Mouse (Mus musculus): Measurements from ENCODE around the gene Zgrf1.

The Zgrf1 gene

DNA sequence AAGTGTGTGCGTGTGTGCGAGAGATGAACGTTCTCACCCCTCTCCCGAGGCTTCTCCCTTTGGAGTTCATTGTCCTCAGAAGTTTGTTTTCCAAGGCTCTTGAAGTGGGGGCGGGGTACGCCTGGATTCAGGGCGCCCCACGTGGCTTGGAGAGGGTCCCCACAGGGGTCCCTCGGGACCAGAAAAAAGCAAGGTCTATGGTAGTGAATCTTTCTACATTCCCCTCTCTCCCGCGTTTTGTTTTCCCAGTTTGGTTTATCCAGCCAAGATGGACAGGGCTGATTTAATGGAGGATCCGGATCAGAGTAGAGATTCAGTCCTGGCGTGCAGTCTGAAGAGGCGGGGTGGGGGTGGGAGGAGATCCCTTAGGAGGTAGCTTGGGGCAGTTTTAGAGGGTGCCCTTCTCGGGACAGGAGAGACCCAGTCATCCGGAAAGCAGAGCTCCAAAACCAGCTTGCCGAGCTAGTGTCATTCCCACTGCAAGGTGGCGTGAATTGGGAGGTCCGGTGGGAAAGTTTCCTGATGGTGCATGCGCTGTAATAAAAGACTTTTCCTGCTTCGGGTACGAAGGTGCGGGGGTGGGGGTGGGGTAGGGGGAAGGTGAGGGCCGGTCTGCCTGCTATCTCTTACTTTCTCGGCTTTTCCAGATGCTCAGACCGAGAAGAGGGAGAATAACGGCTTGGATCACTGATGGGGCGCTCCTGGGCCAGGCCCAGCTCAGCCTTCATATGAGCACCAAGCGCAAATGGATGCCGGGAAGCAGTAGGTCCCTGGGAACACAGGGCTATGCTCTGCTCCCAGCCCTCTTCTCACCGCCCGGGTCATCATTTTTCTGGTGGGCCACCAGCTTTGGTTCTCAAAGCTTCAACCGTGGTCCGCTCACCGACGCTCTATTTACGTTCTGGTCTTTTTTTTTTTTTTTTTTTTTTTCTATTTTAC, 87.7 kb downstream of the Zgrf1 start:
- no peak for DNase-seq (ENCODE audit: low read depth)

DNA sequence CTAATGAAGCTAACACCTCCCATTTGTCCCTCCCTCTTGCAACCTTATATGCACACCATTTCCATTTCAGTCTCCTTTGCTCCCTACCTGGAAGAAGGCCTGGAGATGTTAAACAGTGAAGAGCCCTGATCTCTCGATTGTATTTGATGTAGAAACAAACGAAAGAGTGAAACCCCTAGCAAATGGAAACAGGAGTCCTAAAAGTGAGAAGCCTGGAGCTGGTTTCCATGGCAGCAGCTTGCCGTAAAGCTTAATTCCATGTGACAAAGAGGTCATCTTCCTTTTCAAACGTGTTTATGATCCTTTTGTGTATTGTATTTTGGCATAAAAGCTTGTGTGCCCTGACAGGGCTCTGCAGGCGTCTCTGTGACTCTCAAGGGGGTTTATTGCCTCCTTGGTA, 88.9 kb downstream of the Zgrf1 start:
- no peak for DNase-seq (ENCODE audit: low read depth)

DNA sequence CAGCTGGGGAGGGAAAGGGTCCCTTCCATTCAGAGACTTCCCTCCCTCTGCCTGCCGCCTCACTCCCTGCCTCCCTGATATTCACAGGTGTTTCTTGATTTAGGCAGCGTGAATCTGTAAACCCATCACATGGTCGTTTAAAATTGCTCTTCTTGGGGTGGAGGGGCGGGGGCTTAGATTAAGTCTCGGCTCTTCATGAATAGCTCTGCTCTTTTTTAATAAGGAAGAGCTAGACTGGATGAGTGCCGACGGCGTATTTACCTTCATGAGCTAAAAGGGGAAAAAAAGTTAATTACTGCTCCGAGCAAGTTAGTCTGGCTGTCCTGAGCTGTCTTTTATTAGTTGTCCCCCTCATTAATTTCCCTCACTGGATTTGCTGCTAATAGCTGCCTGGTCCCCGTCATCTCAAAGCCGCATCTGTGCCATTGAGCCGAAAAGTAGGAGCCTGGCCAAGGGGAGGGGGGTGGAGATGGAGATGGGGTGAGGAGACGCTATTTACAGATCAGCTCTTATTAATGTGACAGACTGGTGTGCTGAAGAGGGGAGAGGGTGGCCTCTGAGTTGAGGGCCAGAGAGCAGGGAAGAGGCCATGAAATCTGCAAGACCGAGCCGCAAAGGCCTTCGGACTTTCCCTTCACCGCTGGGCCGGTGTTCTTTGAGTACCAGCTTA, 93.0 kb downstream of the Zgrf1 start:
- DNase-seq (ENCODE audit: low read depth): no peak

DNA sequence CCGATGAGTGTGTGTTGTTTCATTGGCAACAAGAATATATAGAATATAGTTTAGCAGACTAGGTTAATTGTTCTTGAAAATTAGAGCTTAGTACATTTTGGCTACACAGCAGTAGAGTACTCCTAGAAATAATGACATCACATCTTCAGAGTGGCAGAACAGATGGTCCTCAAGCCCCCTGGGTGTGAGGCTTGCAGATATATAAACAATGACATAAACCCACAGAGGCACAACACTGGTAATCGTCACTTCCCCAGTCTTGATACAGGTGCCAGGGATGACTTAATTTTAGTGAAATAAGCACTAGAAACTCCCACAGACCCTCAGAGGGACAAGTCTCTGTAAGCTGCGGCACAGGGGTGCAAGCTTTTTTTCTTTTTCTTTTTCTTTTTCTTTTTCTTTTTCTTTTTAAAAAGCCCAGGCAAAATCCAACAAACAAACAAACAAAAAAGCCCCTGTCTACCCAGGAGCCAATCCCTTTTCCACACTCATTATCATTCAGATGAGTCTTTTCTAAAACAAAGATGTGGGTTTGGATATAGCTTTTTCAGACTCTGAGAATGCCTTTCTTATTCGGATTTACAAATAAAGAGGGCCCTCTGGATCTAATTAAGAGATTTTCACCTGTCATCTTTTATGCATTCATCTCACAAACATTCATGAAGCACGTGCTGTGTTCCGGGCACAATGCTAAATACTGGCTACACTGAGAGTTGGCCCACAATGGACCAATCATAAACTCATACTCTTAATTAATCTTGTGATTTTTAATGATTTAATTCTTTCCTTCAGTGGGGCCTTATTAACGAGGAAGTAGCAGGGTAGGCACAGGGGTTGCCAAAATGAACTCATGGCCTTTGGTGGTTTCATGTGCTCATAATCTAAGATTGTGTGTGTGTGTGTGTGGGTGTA, 98.7 kb downstream of the Zgrf1 start:
- DNase-seq (ENCODE audit: low read depth): peak; percentile 14

DNA sequence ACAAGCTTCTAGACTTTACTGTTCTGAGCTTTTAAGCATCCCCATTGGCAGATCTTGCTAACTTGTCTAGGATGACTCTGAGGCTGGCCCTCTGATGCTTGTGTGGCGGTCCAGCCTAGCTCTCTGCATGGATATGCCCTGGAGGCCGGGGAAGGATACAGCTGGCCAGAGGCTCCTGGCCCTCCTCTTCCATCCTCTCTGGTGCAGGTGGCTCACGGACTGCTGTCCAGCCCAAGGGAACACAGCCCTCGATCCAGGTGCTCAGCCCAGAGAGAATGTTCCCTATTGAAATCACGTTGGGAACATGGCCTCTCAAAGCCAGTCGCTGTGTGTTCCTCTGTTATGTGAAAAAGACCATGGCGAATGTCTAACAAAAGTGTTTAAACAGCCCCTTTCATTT, 107.4 kb downstream of the Zgrf1 start:
- DNase-seq (ENCODE audit: low read depth): no peak

DNA sequence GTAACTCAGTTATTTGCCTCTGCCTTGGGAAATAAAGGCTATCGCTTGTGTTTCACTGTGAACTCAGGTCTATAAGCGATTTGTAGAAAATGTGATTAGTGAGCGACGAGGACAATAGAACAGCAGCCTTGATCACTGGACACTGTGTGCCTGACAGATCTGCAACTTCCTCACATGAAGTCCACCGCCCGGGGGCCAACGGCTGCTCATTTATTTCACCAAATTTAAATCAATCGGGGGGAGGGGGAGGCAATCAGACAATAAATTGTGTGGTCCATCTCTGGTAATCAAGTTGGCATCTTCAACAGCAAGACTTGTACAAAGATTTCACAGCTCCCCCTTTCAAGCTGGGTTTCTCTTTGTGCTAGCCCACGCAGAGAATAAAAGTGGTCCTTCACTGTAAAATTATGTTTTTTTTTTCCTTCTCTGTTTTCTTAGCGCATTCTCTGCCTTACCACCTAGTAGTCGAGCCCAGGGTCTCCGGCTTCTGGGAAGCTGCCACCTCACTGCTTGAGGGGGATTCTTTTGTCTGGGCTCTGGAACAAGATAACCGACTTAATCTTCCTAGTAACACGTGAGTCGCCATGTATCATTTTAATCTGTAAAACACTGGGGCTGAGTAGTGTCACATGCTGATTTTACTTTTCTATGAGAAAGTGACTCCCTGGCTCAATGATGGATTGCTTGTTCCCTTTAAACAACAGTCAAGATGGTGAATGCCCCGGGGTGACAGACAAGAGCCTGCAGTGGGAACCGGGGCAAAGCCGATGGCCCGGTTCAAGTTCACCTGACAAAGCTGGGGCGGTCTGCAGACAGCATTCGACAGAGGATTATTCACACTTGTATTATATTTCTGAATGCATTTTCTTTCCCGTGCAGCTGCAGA, 108.6 kb downstream of the Zgrf1 start:
- DNase-seq (ENCODE audit: low read depth): no peak

Measured in NIH3T3 (cell line).